In genomic region chr16:26075063-26075462, GRCm38 (mm10) we compare ENCODE assay signal across 15 mouse cellular contexts.
"Had no signal": no experiment of that assay in that cellular context is flagged by ENCODE, and none has a peak within 500 bp of the region (broad histone marks: within the 10 kb centered on the region; RNA-seq: fewer than 3 reads in every experiment).

No protein-coding gene starts in this region.

- DNase-seq: kidney, adult 11 months; left cerebral cortex, postnatal 4 days; lung, adult 18-20 months; lung, postnatal 10 days; lung, postnatal 4 days; midbrain, embryonic 14.5 days; right cerebral cortex, adult 18-20 months; right cerebral cortex, postnatal 25 days; thymus, adult 2 months; thymus, postnatal 25 days had no signal

- H3K27ac ChIP-seq: limb, embryonic 13.5 days; liver, embryonic 14.5 days; midbrain, embryonic 10.5 days; neural tube, embryonic 15.5 days had no signal

- H3K4me3 ChIP-seq: limb, embryonic 13.5 days; midbrain, embryonic 10.5 days; myocyte; neural tube, embryonic 15.5 days had no signal

- H3K27me3 ChIP-seq: limb, embryonic 13.5 days; neural tube, embryonic 15.5 days had no signal

- H3K4me2 ChIP-seq: limb, embryonic 13.5 days; neural tube, embryonic 15.5 days had no signal

- H3K36me3 ChIP-seq: limb, embryonic 13.5 days; midbrain, embryonic 10.5 days; neural tube, embryonic 15.5 days had no signal

- H3K9me3 ChIP-seq: limb, embryonic 13.5 days; midbrain, embryonic 10.5 days; neural tube, embryonic 15.5 days had no signal

- H3K9ac ChIP-seq: limb, embryonic 13.5 days; liver, embryonic 14.5 days; neural tube, embryonic 15.5 days had no signal
